Mouse (Mus musculus) retina, embryonic 14.5 days (tissue): ENCODE measurements at regions not wholly inside any gene's neighbourhood (a gene's known extent, or its start where the extent isn't known, plus 50 kb on each side); places are given as distances from the start of the nearest gene placed in this dataset.

ENCODE experiments used
- DNase-seq: peaks from one replicate; pipeline ENCODE4 v3.0.0-alpha.2; 2015; ENCODE audit warnings: low spot score

- peak; percentile 17 for DNase-seq
Observed at GRCm38 (mm10) chr8:26226612-26227528, 107.5 kb downstream of the Gm45692 start.

GRCm38 (mm10) chr8:26227529-26227895 is 108.2 kb downstream of the Gm45692 start:
- no peak for DNase-seq

- DNase-seq, result no peak
Observed at GRCm38 (mm10) chr8:26229548-26229947, 110.2 kb downstream of the Gm45692 start.

GRCm38 (mm10) chr8:26239075-26239474 is 119.7 kb downstream of the Gm45692 start:
- no peak for DNase-seq

GRCm38 (mm10) chr8:26239604-26240003 is 120.3 kb downstream of the Gm45692 start:
- DNase-seq, result no peak

- DNase-seq, result no peak
Observed at GRCm38 (mm10) chr8:26243743-26244142, 124.4 kb downstream of the Gm45692 start.

- no peak for DNase-seq
Observed at GRCm38 (mm10) chr8:26244308-26244707, 125.0 kb downstream of the Gm45692 start.

- peak; percentile 91 for DNase-seq
Observed at GRCm38 (mm10) chr8:26255191-26255669, 135.9 kb downstream of the Gm45692 start.

- DNase-seq, result no peak
Observed at GRCm38 (mm10) chr8:26260294-26260693, 141.0 kb downstream of the Gm45692 start.

GRCm38 (mm10) chr8:26262536-26262935 is 143.2 kb downstream of the Gm45692 start:
- DNase-seq, result no peak

- peak; percentile 78 for DNase-seq
Observed at GRCm38 (mm10) chr8:26264869-26265321, 145.6 kb downstream of the Gm45692 start.

- DNase-seq, result peak; percentile 53
Observed at GRCm38 (mm10) chr8:26265366-26265765, 146.0 kb downstream of the Gm45692 start.

GRCm38 (mm10) chr8:26266384-26266783 is 147.1 kb downstream of the Gm45692 start:
- no peak for DNase-seq

- DNase-seq, result no peak
Observed at GRCm38 (mm10) chr8:26267569-26267968, 148.2 kb downstream of the Gm45692 start.

GRCm38 (mm10) chr8:26268751-26269415 is 149.5 kb downstream of the Gm45692 start:
- DNase-seq, result peak; percentile 78

GRCm38 (mm10) chr8:26272110-26272509 is 152.8 kb downstream of the Gm45692 start:
- peak; percentile 69 for DNase-seq

- DNase-seq, result no peak
Observed at GRCm38 (mm10) chr8:26272675-26273414, 153.5 kb downstream of the Gm45692 start.

GRCm38 (mm10) chr8:26273415-26273760 is 154.1 kb downstream of the Gm45692 start:
- DNase-seq, result peak; percentile 78

GRCm38 (mm10) chr8:26273792-26274191 is 154.5 kb downstream of the Gm45692 start:
- no peak for DNase-seq

- no peak for DNase-seq
Observed at GRCm38 (mm10) chr8:26274481-26274880, 155.1 kb downstream of the Gm45692 start.

GRCm38 (mm10) chr8:26282156-26282935 is 163.0 kb downstream of the Gm45692 start:
- no peak for DNase-seq

- no peak for DNase-seq
Observed at GRCm38 (mm10) chr8:26283957-26284356, 164.6 kb downstream of the Gm45692 start.
